Mouse (Mus musculus): ENCODE measurements around the gene Mgat5.
A peak's percentile ranks its signal among the peaks of the same experiment; 100 is the strongest.

Mgat5 gene

DNA sequence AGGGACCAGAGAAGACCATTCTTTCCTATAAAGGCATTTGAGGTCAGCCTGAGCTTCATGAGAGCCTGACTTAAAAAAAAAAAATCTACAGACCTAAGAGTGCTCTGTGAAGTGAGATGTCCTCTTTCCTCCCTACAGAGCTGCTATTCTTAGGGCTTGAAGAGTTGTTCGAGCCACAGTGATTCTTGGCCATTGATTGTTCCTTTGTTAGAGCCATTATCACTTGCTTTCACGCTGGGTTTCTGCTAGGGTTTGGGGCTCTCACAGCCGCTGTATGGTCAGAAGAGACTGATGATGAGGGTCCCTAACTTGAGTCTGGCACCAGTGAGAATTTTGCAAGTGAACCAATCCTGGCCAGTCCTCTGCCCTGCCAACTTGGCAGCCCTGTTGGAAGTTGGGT lies 199.8 kb downstream of the Mgat5 start:
- DNase-seq (ENCODE audit: low read depth, low spot score) = no peak
- Histone ChIP-seq H3K36me3 (ENCODE audit: control insufficient read depth, insufficient read depth, low read length, poor library complexity, severe bottlenecking) (peaks cover 2% of the 10 kb centered on the region; the same call in 1 of the 2 replicates), H3K27me3 (ENCODE audit: control insufficient read depth, insufficient read depth, low read length, poor library complexity, severe bottlenecking) (no peaks in the 10 kb centered on the region)

DNA sequence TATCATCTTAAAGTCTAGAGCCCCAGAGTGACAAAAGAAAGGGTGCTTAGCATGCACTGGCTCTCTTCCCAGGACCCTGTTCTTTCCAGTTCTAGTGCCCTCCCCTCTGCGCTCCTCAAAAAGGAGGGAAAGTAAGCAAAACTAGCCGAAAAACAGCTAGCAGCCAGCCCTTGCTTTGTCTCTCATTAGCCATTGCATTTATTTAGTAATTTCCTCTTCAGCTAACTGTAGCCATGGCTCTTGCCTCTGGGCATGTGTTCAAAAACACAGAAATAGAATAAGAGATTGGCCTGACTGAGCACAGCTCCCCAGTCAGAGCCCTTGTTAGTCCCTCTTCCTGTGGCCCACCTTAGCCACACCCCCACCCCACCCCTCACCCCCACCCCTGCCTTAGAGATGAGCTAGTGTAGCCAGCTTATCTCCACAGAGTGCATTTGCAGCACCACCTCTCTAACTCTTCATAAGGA lies 204.2 kb downstream of the Mgat5 start:
- no peaks in the 10 kb centered on the region for H3K27me3 ChIP-seq (ENCODE audit: control insufficient read depth, insufficient read depth, low read length, poor library complexity, severe bottlenecking)
- H3K36me3 ChIP-seq (ENCODE audit: control insufficient read depth, insufficient read depth, low read length, poor library complexity, severe bottlenecking) = no peaks in the 10 kb centered on the region; the same call in 1 of the 2 replicates
- DNase-seq (ENCODE audit: low read depth, low spot score) = no peak

DNA sequence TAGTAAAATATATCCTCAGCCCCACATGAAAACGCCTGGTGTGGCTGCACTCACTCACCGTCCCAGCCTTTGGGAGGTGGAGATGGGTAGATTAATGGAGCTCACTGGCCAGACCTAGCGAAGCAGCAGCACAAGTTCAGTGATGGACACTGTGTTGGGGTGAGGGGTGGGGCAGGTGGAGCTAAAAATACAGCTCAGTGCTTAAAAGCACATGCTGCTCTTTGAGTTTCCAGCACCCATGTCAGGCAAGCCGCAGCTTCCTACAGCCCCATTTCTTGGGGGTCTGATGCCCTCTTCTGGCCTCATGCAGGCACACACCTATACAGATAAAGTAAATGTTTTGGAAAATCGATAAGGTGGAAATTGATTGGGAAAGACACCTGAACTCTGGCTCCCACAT lies 204.7 kb downstream of the Mgat5 start:
- Histone ChIP-seq H3K36me3 (ENCODE audit: control insufficient read depth, insufficient read depth, low read length, poor library complexity, severe bottlenecking) (no peaks in the 10 kb centered on the region; the same call in 1 of the 2 replicates), H3K27me3 (ENCODE audit: control insufficient read depth, insufficient read depth, low read length, poor library complexity, severe bottlenecking) (no peaks in the 10 kb centered on the region)
- DNase-seq (ENCODE audit: low read depth, low spot score) = peak; percentile 61

DNA sequence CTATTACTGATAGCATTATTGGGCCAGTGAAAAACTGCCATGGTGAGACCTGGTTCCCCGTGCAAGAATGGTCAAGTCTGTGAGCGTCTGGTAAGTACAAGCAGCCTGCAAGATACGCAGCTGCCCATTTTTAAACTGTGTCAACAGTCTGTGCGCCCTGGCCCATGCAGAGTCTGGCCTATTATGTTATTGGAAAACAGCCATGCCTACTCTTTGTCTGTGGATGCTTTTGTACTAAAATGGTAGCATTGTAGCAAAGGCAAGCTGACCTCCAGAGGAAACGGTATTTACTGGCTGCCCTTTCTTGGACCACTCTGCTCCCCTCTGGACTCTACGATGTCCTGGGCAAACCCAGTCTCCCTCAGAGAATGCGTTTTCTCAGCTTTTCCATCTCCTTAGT lies 209.7 kb downstream of the Mgat5 start:
- Histone ChIP-seq H3K27me3 (ENCODE audit: control insufficient read depth, insufficient read depth, low read length, poor library complexity, severe bottlenecking) (no peaks in the 10 kb centered on the region), H3K36me3 (ENCODE audit: control insufficient read depth, insufficient read depth, low read length, poor library complexity, severe bottlenecking) (no peaks in the 10 kb centered on the region; the same call in 1 of the 2 replicates)
- DNase-seq (ENCODE audit: low read depth, low spot score) = no peak

DNA sequence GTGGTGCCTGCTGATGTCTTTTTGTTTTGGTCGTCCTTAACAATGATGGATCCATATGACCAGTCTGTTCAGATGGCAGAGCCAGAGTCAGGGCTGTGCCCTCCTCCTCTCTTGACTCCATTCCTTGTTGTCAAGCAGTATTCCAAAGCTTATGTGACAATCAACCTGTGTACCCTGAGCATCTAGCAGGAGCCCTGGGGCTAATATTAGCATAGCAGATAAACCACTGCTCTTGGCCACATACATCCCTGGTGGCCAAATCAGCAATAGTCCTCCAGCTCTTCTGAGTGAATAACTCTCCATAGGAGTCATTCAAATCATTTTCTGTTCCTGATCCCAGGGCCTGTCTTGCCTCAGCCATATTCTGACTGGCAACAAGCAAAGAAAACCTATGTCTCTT lies 211.1 kb downstream of the Mgat5 start:
- no peak for DNase-seq (ENCODE audit: low read depth, low spot score)
- Histone ChIP-seq H3K36me3 (ENCODE audit: control insufficient read depth, insufficient read depth, low read length, poor library complexity, severe bottlenecking) (no peaks in the 10 kb centered on the region; the same call in 1 of the 2 replicates), H3K27me3 (ENCODE audit: control insufficient read depth, insufficient read depth, low read length, poor library complexity, severe bottlenecking) (no peaks in the 10 kb centered on the region)

DNA sequence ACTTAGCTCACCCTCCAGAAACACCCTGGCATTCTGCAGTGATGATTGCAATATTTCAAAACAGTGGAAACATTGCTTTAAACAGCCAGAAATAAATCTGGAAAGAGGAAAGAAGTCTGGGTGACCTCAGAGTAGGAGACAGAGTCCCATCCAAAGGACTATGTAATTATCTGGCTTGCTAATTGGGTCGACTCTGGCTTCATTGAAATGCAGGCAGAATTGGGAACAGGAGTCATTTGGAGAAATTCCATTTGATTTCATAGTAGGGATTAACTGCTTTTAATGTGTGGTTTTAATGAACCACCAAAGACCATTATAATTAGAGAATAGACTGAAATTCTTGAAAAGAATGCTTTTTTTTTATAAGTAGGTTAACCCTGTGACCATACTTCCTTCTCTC lies 212.2 kb downstream of the Mgat5 start:
- no peak for DNase-seq (ENCODE audit: low read depth, low spot score)
- Histone ChIP-seq H3K36me3 (ENCODE audit: control insufficient read depth, insufficient read depth, low read length, poor library complexity, severe bottlenecking) (no peaks in the 10 kb centered on the region; the same call in 1 of the 2 replicates), H3K27me3 (ENCODE audit: control insufficient read depth, insufficient read depth, low read length, poor library complexity, severe bottlenecking) (no peaks in the 10 kb centered on the region)

DNA sequence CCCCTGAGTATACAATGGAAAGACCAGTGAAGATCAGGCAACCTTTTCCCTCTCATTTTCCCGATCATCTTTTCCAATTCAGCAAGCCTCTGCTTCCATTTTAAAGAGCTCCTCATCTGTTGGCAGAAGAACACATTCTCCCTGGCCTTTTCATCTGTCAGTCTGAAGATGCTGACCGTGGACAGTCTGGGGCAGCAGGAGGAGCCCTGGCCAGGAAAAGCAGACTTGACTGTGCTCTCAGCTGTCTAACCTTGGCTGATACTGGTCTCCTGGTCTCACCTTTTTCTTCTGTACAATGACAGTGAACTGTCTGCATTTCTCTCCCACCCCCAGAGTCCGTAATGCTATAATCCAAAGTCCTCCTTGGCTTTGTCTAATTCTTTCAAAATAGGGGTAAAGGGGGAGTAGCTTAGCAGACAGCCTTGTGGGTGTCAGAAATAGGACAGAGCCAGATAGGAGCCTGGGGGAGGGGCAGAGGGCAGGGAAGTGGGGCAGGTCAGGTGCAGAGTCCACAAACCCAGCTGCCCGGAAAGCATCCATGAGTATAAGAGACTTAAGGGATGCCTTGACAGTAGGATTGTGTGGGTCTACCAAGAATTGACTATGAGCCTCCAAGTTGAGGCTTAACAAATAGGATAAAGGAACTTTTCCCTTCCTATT lies 214.2 kb downstream of the Mgat5 start:
- H3K36me3 ChIP-seq (ENCODE audit: control insufficient read depth, insufficient read depth, low read length, poor library complexity, severe bottlenecking) = no peaks in the 10 kb centered on the region
- no peaks in the 10 kb centered on the region for H3K27me3 ChIP-seq (ENCODE audit: control insufficient read depth, insufficient read depth, low read length, poor library complexity, severe bottlenecking)
- DNase-seq (ENCODE audit: low read depth, low spot score) = no peak

DNA sequence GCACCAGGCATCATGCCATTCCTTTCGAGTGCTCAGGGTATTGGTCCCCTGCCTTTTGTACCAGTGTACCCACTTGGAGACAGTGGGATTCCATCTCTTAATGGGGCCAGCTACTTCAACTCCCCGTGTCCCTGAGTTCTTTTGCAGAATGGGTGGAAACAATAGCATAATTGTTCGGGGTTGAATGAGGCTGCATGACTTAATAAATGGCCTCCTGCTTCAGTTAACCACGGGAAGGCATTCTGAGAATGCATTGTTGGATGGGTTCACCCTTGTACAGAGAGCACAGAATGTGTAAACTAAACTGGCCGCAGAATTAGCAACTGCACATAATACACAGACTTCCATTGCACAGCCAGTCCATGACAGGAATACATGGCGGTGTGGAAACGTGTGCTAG lies 214.8 kb downstream of the Mgat5 start:
- H3K27me3 ChIP-seq (ENCODE audit: control insufficient read depth, insufficient read depth, low read length, poor library complexity, severe bottlenecking) = no peaks in the 10 kb centered on the region
- H3K36me3 ChIP-seq (ENCODE audit: control insufficient read depth, insufficient read depth, low read length, poor library complexity, severe bottlenecking) = no peaks in the 10 kb centered on the region
- no peak for DNase-seq (ENCODE audit: low read depth, low spot score)

DNA sequence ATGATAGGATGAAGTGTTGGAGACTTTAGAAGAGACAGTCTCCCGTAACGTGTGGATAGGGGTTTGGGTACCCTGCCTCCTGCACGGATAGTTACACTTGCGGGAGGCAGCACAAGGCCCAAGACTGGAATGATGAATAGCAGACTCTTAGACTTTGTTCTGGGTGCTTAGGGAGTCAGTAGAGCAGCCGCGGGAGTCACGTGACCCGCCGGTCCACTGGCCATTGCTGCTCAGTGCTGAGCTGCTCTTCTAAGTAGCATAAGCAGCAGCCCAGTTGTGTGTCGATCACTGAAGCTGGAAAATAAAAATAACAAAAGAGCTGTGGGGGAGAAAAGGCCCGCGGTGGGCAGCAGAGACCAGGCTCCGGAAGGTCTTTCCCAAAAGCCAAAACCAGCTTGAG lies 215.6 kb downstream of the Mgat5 start:
- Histone ChIP-seq H3K27me3 (ENCODE audit: control insufficient read depth, insufficient read depth, low read length, poor library complexity, severe bottlenecking) (no peaks in the 10 kb centered on the region), H3K36me3 (ENCODE audit: control insufficient read depth, insufficient read depth, low read length, poor library complexity, severe bottlenecking) (no peaks in the 10 kb centered on the region)
- no peak for DNase-seq (ENCODE audit: low read depth, low spot score)

DNA sequence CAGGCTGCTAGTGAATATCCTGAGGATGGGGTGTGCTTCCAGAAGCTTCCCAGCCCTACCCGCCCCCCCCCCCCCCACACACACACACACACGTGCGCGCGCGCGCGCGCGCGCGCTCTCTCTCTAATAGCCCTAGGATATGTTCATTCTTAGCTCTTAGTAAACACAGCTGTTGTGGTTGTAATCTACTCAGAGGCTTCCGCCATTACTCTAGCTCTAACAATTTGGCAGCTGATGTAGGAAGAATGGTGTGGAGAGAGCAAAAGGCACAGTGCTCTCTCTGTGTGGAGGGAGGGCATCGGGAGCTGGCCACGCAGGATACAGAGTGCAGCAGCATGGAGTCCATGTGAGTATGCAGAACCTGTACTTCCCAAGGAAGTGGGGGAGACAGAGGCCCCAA lies 216.0 kb downstream of the Mgat5 start:
- Histone ChIP-seq H3K27me3 (ENCODE audit: control insufficient read depth, insufficient read depth, low read length, poor library complexity, severe bottlenecking) (no peaks in the 10 kb centered on the region), H3K36me3 (ENCODE audit: control insufficient read depth, insufficient read depth, low read length, poor library complexity, severe bottlenecking) (no peaks in the 10 kb centered on the region)
- DNase-seq (ENCODE audit: low read depth, low spot score) = no peak

DNA sequence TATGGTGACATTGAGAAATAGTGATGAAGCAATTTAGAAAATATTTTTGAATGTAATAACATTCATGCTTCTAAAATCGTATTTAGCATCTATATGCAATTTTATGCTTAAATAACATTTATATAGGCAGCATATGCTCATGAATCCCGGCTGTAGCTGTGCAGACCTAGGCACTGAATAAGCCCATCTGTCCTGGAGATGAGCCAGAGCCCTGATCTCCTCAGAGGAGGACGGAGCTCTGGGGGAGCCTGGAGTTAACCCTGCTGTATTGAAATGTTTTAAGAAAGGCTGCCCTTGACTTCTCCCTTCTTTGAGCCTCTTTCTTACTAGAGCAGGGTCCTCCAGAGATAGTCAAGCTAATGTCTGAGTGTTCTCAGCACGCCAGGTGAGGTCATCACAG lies 217.8 kb downstream of the Mgat5 start:
- Histone ChIP-seq H3K27me3 (ENCODE audit: control insufficient read depth, insufficient read depth, low read length, poor library complexity, severe bottlenecking) (no peaks in the 10 kb centered on the region), H3K36me3 (ENCODE audit: control insufficient read depth, insufficient read depth, low read length, poor library complexity, severe bottlenecking) (no peaks in the 10 kb centered on the region)
- DNase-seq (ENCODE audit: low read depth, low spot score) = no peak

DNA sequence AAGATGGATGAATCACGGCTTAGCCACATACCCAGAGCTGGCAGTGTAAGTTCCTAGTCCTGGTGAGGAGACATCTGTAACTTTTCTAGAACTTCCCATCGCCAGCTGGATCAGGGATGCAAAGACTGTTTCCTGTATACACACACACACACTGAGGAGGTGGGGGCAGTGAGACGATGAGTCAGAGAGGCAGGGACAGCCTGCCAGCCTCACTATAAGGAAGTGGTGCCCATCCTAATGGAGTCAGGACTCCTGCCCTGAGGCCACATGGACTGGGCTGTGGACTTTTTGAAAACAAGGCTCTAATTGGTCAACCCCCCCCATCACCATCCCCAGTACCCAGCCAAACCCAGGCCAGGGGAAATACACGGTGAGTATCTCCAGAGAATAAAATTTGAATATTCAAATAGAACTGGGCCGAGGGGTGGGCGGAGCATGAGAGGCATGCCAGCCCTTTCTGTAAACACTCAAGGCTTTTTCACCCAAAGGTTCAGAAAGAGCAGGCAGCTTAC lies 220.3 kb downstream of the Mgat5 start:
- no peaks in the 10 kb centered on the region for H3K27me3 ChIP-seq (ENCODE audit: control insufficient read depth, insufficient read depth, low read length, poor library complexity, severe bottlenecking)
- H3K36me3 ChIP-seq (ENCODE audit: control insufficient read depth, insufficient read depth, low read length, poor library complexity, severe bottlenecking) = no peaks in the 10 kb centered on the region
- peak; percentile 66 for DNase-seq (ENCODE audit: low read depth, low spot score)

DNA sequence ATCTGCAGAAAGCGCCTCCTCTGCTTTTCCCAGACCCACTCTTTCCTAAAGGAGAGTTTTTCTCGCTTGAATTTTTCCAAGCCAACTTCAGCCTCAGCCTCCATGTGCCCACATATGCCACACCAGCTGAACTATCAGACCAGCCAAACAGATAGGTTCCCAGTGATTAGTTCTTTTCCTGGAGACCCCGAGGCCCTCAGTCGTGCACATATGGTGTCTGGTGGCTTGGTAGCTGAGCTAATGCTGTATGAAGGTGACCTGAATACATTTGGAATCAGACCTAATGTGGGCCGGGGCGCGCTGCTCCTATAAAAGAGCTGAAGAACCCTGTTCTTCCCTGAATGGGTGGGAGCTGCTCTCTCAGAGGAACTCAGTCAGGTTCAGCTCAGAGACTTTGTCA lies 225.5 kb downstream of the Mgat5 start:
- no peak for DNase-seq (ENCODE audit: low read depth, low spot score)
- H3K36me3 ChIP-seq (ENCODE audit: control insufficient read depth, insufficient read depth, low read length, poor library complexity, severe bottlenecking) = no peaks in the 10 kb centered on the region
- no peaks in the 10 kb centered on the region for H3K27me3 ChIP-seq (ENCODE audit: control insufficient read depth, insufficient read depth, low read length, poor library complexity, severe bottlenecking)

DNA sequence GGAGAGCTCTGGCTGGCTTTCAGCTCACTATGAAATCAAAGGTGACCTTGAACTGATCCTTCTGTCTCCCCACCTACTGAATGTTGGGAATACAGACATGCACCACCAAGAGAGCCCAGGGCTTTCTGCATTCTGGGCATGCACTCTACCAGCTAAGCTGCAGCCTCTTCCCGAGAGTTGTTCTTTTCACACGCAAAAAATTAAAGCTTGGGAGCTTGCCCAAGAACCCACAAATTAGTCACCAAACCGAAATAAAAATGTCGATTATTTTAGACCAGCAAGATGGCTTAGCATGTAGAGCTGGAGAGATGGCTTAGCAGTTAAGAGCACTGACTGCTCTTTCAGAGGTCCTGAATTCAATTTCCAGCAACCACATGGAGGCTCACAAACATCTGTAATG lies 230.0 kb downstream of the Mgat5 start:
- H3K27me3 ChIP-seq (ENCODE audit: control insufficient read depth, insufficient read depth, low read length, poor library complexity, severe bottlenecking) = no peaks in the 10 kb centered on the region

DNA sequence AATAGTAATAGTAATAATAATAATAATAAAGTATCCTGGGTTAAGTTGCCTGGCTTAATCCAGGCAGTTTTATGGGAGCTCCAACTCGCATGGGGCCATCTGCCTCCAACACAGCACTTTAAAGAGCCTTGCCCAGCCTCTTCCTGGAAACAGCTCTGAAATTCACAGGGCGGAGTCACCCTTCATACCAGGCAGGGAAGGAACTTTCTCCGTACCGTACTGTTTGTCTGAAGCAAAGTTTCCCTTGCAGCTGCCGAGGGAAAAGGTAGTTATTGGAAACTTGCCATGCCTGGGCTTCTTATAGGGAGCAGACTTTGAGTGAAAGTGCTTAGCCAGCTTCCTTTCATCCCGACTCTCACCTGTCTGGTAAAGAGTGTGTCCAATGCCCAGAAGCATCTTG lies 232.3 kb downstream of the Mgat5 start:
- Histone ChIP-seq H3K27me3 (ENCODE audit: control insufficient read depth, insufficient read depth, low read length, poor library complexity, severe bottlenecking) (no peaks in the 10 kb centered on the region), H3K36me3 (ENCODE audit: control insufficient read depth, insufficient read depth, low read length, poor library complexity, severe bottlenecking) (no peaks in the 10 kb centered on the region; the same call in 1 of the 2 replicates)
- DNase-seq (ENCODE audit: low read depth, low spot score) = no peak

More for the DNA sequence above, 230.0 kb downstream of the Mgat5 start:
- DNase-seq (ENCODE audit: low read depth, low spot score) = no peak
- H3K36me3 ChIP-seq (ENCODE audit: control insufficient read depth, insufficient read depth, low read length, poor library complexity, severe bottlenecking) = no peaks in the 10 kb centered on the region; the same call in 1 of the 2 replicates

DNA sequence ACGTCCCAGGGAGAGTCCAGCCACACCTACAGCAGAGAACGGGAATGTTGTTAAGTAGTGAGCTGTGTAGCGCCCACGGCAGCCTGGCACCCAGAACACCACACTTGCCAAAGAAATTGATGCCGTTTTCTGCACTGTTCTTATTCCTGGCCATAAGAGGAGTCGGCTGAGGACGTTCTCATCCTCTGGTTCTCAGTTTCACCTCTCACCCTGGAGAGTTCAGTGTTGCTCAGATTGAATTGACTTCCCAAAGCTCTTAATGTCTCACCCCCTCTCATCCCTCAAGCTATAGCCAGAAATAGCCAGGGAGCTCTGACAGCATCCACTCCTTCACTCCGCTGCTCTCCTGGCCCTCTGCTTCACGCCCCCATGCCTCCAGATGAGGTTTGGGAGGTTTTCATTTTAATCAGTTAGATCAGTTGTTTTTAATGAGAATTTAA lies 234.7 kb downstream of the Mgat5 start:
- H3K27me3 ChIP-seq (ENCODE audit: control insufficient read depth, insufficient read depth, low read length, poor library complexity, severe bottlenecking) = no peaks in the 10 kb centered on the region
- DNase-seq (ENCODE audit: low read depth, low spot score) = no peak
- H3K36me3 ChIP-seq (ENCODE audit: control insufficient read depth, insufficient read depth, low read length, poor library complexity, severe bottlenecking) = peaks cover 1% of the 10 kb centered on the region; the same call in 1 of the 2 replicates
